ENCODE assay signal across 10 mouse cellular contexts in genomic region chr9:28386527-28387175, GRCm38 (mm10).
DNase-seq lines count a peak whose midpoint lies in the region; ATAC-seq and TF ChIP-seq lines count a peak whose summit lies in the region.
"Had no signal": no experiment of that assay in that cellular context is flagged by ENCODE, and none has a peak within 500 bp of the region (broad histone marks: within the 10 kb centered on the region; RNA-seq: fewer than 3 reads in every experiment).

No protein-coding gene starts in this region.

- peak; percentile 90 for ATAC-seq in forebrain, postnatal 0 days
- ATAC-seq in liver, embryonic 11.5 days (replicated peaks; ENCODE audit: low FRiP score): no peak
- ATAC-seq in megakaryocyte-erythroid progenitor cell, adult 5-6 weeks (replicated peaks; ENCODE audit: low FRiP score, low TSS enrichment, poor library complexity, severe bottlenecking): no peak

- peak overlapping the region; percentile 47 for H3K27ac ChIP-seq in forebrain, postnatal 0 days (ENCODE audit: low read depth, low read length)
- H3K27ac ChIP-seq in layer of hippocampus, adult 2 months: peak overlapping the region; percentile 85
- no peak overlapping the region for H3K27ac ChIP-seq in liver, embryonic 11.5 days (ENCODE audit: low read depth, low read length)
- H3K27ac ChIP-seq: neural tube, embryonic 12.5 days had no signal

- 36% methylated on average over 5 of the region's 5 CpGs for WGBS in forebrain, postnatal 0 days
- WGBS in liver, embryonic 11.5 days: 53% methylated on average over 5 of the region's 5 CpGs

- H3K9me3 ChIP-seq in forebrain, postnatal 0 days (ENCODE audit: low read length): no peaks in the 10 kb centered on the region
- no peaks in the 10 kb centered on the region for H3K9me3 ChIP-seq in liver, embryonic 11.5 days (ENCODE audit: control insufficient read depth, low read length)
- H3K9me3 ChIP-seq: neural tube, embryonic 12.5 days had no signal

- no peak overlapping the region for H3K4me2 ChIP-seq in forebrain, postnatal 0 days (ENCODE audit: low read depth)
- H3K4me2 ChIP-seq in liver, embryonic 11.5 days: no peak overlapping the region
- H3K4me2 ChIP-seq: neural tube, embryonic 12.5 days had no signal

- H3K4me3 ChIP-seq in forebrain, postnatal 0 days (ENCODE audit: low read depth, low read length): no peak overlapping the region
- H3K4me3 ChIP-seq in layer of hippocampus, adult 2 months: no peak overlapping the region; the same call in 1 of the 2 replicates
- no peak overlapping the region for H3K4me3 ChIP-seq in liver, embryonic 11.5 days (ENCODE audit: low read depth, low read length)
- H3K4me3 ChIP-seq: erythroblast, embryonic 14.5 days; neural tube, embryonic 12.5 days had no signal

- peak; percentile 62 for DNase-seq in left cerebral cortex, adult 11 months (ENCODE audit: low spot score)
- no peak for DNase-seq in left cerebral cortex, postnatal 4 days
- DNase-seq in forebrain, postnatal 0 days: peak; percentile 58
- DNase-seq in layer of hippocampus, adult 2 months (ENCODE audit: low spot score in 2 of 2): peak; percentile 71 to 83
- DNase-seq in right cerebral cortex, adult 2 months (ENCODE audit: low spot score in 2 of 2): peak; percentile 77 to 79
- no peak for DNase-seq in liver, embryonic 11.5 days (ENCODE audit: low spot score)
- DNase-seq: thymus, postnatal 36 days had no signal

- intact Hi-C loops in left cerebral cortex, postnatal 4 days (cut with DNase I): no loop called here

- H3K36me3 ChIP-seq in forebrain, postnatal 0 days (ENCODE audit: insufficient read depth): no peaks in the 10 kb centered on the region
- H3K36me3 ChIP-seq in liver, embryonic 11.5 days (ENCODE audit: control insufficient read depth, insufficient read depth, low read length): no peaks in the 10 kb centered on the region
- H3K36me3 ChIP-seq: neural tube, embryonic 12.5 days had no signal

- H3K27me3 ChIP-seq in forebrain, postnatal 0 days (ENCODE audit: insufficient read depth, low read length): no peaks in the 10 kb centered on the region
- no peaks in the 10 kb centered on the region for H3K27me3 ChIP-seq in liver, embryonic 11.5 days (replicated peaks; ENCODE audit: control insufficient read depth, insufficient read depth, low read length)
- H3K27me3 ChIP-seq: neural tube, embryonic 12.5 days had no signal

- H3K4me1 ChIP-seq in forebrain, postnatal 0 days (ENCODE audit: insufficient read depth): no peaks in the 10 kb centered on the region
- no peaks in the 10 kb centered on the region for H3K4me1 ChIP-seq in liver, embryonic 11.5 days (replicated peaks; ENCODE audit: control insufficient read depth, insufficient read depth, low read length)
- H3K4me1 ChIP-seq: neural tube, embryonic 12.5 days had no signal

- no peak overlapping the region for H3K9ac ChIP-seq in forebrain, postnatal 0 days
- H3K9ac ChIP-seq in liver, embryonic 11.5 days (ENCODE audit: low read depth, low read length): no peak overlapping the region
- H3K9ac ChIP-seq: neural tube, embryonic 12.5 days had no signal

- TF ChIP-seq CTCF in forebrain, postnatal 0 days (IDR thresholded peaks at IDR 0.05; ENCODE audit: low read depth): no peak
- TF ChIP-seq CTCF in layer of hippocampus, adult 2 months (conservative IDR thresholded peaks at IDR 0.05): no peak

Comparison
In these comparisons a context has a peak if more than half of its experiments do, and no peak if none do; other contexts are left out.
1. DNase-seq: peak in left cerebral cortex, adult 11 months (single experiment), forebrain, postnatal 0 days (single experiment), layer of hippocampus, adult 2 months (2 of 2) and right cerebral cortex, adult 2 months (2 of 2); none in left cerebral cortex, postnatal 4 days (single experiment) and liver, embryonic 11.5 days (single experiment).